Mouse (Mus musculus): ENCODE results near the gene L3mbtl3.

Gene L3mbtl3

DNA sequence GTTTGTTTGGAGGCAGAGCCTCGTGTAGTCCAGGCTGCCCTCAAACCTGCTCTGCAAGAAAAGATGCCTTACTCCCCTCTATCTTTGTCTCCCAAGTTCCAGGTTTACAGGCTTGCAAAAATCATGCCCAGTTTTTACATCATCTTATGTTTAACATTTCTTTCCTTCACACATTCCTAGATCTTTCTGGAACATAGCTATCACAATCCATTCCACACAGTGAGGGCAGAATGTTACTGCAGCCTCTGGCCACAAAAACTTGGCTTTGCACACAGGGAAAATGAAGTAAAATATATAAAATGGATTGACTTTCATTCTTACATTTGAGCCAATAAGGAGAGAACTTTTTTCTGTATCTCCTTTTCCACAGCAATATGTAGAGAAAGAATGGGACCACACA, 136.7 kb downstream of the L3mbtl3 start:
- no peak for DNase-seq (ENCODE audit: low spot score in 2 of 2)

DNA sequence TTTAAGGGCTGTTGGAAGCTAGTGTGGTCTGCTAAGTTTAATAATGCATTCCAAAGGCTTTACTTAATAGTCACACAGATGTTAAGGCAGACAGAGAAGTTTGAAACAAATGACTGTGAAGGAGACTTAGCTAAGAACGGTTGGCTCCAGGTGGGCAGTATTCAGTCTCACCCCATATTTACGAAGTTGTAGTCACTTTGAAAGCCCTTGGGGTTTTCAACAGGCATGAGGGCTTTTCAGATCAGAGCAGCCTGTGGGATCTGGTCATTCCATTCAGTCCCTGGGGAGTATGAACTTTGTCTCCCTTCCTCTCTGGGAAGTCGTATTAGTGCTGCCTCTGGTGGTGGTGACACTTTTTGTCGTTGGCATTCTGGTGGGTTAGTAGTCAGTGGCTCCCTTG, 137.2 kb downstream of the L3mbtl3 start:
- no peak for DNase-seq (ENCODE audit: low spot score in 2 of 2)

DNA sequence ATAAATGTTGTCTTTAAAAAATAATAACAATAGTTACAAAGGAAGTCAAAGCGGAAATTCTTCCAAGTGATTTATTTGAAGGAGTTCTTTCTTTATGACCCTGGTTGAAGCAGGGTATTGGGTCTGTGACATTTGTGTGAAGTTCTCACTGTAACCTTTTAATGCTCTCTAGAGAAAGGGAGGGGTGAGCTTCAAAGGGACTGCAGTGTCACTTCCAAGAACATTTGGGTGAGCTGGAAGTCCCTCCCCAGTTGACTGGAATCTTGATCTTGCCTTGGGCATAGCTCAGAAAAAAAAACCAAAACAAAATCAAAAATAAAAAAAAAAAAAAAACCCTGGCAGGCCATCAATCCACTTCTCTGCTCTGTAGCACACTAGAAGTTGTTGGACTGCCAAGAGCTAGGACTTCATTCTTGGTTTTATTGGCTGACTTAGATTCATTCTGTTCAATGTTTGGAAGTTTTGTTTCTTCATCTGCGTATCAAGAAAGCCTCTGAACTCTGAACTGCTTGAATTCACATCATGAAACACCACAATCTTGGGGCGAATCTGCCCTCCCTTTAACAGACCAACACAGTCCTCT, 143.6 kb downstream of the L3mbtl3 start:
- DNase-seq (ENCODE audit: low spot score in 2 of 2) = no peak

DNA sequence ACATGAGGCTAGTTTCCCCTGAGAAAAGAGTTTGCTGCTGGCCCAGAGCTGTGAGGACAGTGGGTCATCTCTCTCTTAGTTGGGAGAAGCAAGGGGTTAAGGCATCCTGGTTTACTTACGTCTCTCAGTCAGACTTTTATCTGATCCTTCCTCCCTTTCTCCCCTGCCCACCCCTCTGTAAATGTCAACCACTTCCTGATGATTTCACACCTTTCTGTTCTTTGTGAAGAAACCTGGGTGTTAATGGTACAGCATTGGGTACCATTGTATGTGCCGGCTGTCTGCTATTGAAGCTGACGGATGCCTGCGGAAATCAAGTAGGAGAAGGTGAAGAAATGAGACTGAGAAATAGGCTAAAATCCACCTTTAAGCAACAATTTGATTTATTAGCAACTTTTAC, 146.3 kb downstream of the L3mbtl3 start, which contains the start of gene Samd3:
Gene Samd3, plus strand, starts transcription at position 220 of the 400 bp plus-strand sequence.
- DNase-seq (ENCODE audit: low spot score in 2 of 2) = no peak

DNA sequence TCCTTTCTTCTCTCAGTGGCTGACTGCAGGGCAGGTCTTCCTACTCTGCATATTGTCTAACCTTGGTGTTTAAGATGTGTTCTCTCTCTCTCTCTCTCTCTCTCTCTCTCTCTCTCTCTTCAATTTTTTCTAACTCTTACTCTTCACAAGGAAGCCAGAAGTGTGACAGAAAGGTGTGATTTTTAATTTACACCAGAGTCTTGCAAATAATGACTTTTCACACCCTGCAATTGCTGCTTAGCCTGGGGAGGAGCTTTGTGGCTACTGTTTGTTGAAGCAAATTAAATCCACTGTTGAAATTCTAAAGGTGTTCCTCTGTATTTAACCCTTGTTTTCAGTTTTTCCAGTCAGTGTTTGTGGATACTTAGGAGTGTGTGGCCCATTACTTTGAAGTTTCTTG, 147.6 kb downstream of the L3mbtl3 start:
- DNase-seq (ENCODE audit: low spot score in 2 of 2) = no peak

DNA sequence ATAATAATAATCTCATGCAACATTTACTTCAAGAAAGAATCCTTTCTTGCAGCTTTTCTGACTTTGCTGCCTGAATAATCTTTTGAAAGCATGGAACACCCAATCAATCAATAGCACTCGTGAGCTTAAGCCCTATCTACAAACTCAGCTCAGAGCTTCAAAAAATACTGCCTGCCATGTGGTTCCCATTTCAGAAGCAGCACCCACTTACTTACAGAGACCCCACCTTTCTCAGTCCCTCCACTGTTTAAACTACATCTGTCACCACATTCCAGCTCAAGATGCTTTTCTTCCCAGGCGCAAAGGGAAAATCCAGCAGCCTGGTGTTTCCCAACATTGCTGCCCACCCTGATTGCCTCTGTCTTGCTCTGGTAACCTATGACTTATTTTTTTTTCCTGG, 149.0 kb downstream of the L3mbtl3 start:
- no peak for DNase-seq (ENCODE audit: low spot score in 2 of 2)

DNA sequence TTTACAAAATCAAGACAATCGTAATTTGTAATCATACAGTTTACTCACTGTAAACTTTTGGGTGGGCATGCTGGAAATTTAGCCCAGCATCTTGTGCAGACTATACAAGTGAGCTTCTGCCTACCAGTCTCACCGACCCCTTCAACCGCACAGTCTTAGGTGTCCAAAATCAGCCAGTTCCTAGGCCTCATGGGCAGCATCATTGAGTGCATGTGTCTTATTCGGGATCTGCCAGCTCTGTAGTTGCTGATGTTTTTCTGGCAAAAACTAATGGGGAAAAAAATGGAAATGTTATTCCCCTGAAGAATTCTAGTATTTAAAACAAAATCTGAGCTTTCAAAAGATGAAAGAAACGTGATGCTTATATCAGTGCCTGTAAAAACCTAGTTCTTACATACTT, 149.5 kb downstream of the L3mbtl3 start:
- no peak for DNase-seq (ENCODE audit: low spot score in 2 of 2)
